ENCODE assay signal across 8 mouse cellular contexts in the genomic region with DNA sequence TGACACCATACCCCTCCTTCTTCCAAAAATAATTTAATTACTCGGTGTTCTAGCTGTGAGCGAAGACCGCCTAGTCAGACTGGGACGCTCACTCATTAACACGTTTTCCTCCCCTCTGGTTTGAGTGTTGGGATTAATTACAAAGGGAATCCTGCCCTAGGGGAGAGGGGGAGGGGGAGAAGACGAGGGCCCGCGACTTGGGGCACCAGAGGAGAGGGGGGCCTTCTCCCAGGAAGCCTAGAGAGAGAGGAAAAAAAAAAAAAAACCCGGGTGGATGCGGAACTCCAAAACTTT. TPM values are rescaled to one million over a fixed set of nuclear protein-coding genes. Genes with fewer than 3 reads are reported as not detected.
A peak's percentile ranks its signal among the peaks of the same experiment; 100 is the strongest.
DNase-seq lines count a peak whose midpoint lies in the region; ATAC-seq lines count a peak whose summit lies in the region.

No protein-coding gene starts in this region.

- H3K9me3 ChIP-seq in liver, embryonic 11.5 days (ENCODE audit: control insufficient read depth, low read length) = no peaks in the 10 kb centered on the region
- H3K9me3 ChIP-seq in forebrain, embryonic 10.5 days = no peaks in the 10 kb centered on the region
- no peaks in the 10 kb centered on the region for H3K9me3 ChIP-seq in intestine, embryonic 16.5 days (ENCODE audit: control insufficient read depth, low read length)
- no peaks in the 10 kb centered on the region for H3K9me3 ChIP-seq in neural tube, embryonic 13.5 days

- H3K27me3 ChIP-seq in liver, embryonic 11.5 days (replicated peaks; ENCODE audit: control insufficient read depth, insufficient read depth, low read length) = no peaks in the 10 kb centered on the region
- H3K27me3 ChIP-seq in forebrain, embryonic 10.5 days (ENCODE audit: poor library complexity, severe bottlenecking) = no peaks in the 10 kb centered on the region
- no peaks in the 10 kb centered on the region for H3K27me3 ChIP-seq in intestine, embryonic 16.5 days (replicated peaks; ENCODE audit: control insufficient read depth, insufficient read depth, low read length)
- H3K27me3 ChIP-seq in neural tube, embryonic 13.5 days = no peaks in the 10 kb centered on the region

- WGBS in liver, embryonic 11.5 days = 36% methylated on average over 10 of the region's 10 CpGs
- 6% methylated on average over 10 of the region's 10 CpGs for WGBS in forebrain, embryonic 10.5 days
- WGBS in intestine, embryonic 16.5 days = 25% methylated on average over 10 of the region's 10 CpGs
- WGBS in neural tube, embryonic 13.5 days = 3% methylated on average over 10 of the region's 10 CpGs

- peak overlapping the region; percentile 69; the same call in 1 of the 2 replicates for H3K9ac ChIP-seq in liver, embryonic 11.5 days (ENCODE audit: low read depth, low read length)
- peak overlapping the region; percentile 92 for H3K9ac ChIP-seq in intestine, embryonic 16.5 days (ENCODE audit: low read depth, low read length)
- H3K9ac ChIP-seq in neural tube, embryonic 13.5 days = peak overlapping the region; percentile 98

- H3K36me3 ChIP-seq in liver, embryonic 11.5 days (ENCODE audit: control insufficient read depth, insufficient read depth, low read length) = no peaks in the 10 kb centered on the region
- H3K36me3 ChIP-seq in forebrain, embryonic 10.5 days (replicated peaks) = peaks cover 10% of the 10 kb centered on the region
- H3K36me3 ChIP-seq in intestine, embryonic 16.5 days (ENCODE audit: control insufficient read depth, insufficient read depth, low read length) = no peaks in the 10 kb centered on the region
- no peaks in the 10 kb centered on the region for H3K36me3 ChIP-seq in neural tube, embryonic 13.5 days

- peak overlapping the region; percentile 91 for H3K4me2 ChIP-seq in liver, embryonic 11.5 days
- H3K4me2 ChIP-seq in intestine, embryonic 16.5 days (ENCODE audit: low read depth, low read length) = peak overlapping the region; percentile 77
- peak overlapping the region; percentile 96 for H3K4me2 ChIP-seq in neural tube, embryonic 13.5 days

- peaks cover 13% of the 10 kb centered on the region for H3K4me1 ChIP-seq in liver, embryonic 11.5 days (replicated peaks; ENCODE audit: control insufficient read depth, insufficient read depth, low read length)
- H3K4me1 ChIP-seq in forebrain, embryonic 10.5 days = peaks cover 64% of the 10 kb centered on the region
- peaks cover 20% of the 10 kb centered on the region for H3K4me1 ChIP-seq in intestine, embryonic 16.5 days (ENCODE audit: control insufficient read depth, insufficient read depth, low read length)
- H3K4me1 ChIP-seq in neural tube, embryonic 13.5 days (replicated peaks) = peaks cover 50% of the 10 kb centered on the region

- H3K27ac ChIP-seq in liver, embryonic 11.5 days (ENCODE audit: low read depth, low read length) = no peak overlapping the region
- H3K27ac ChIP-seq in forebrain, embryonic 10.5 days = peak overlapping the region; percentile 100
- no peak overlapping the region for H3K27ac ChIP-seq in intestine, embryonic 16.5 days (ENCODE audit: low read length)
- H3K27ac ChIP-seq in neural tube, embryonic 13.5 days (replicated peaks) = peak overlapping the region; percentile 98

- H3K4me3 ChIP-seq in liver, embryonic 11.5 days (ENCODE audit: low read depth, low read length) = peak overlapping the region; percentile 74
- H3K4me3 ChIP-seq in forebrain, embryonic 10.5 days = peak overlapping the region; percentile 94
- peak overlapping the region; percentile 97 for H3K4me3 ChIP-seq in intestine, embryonic 16.5 days (ENCODE audit: low read length)
- peak overlapping the region; percentile 93 for H3K4me3 ChIP-seq in neural tube, embryonic 13.5 days

- no peak for DNase-seq in liver, embryonic 11.5 days (ENCODE audit: low spot score)
- no peak for DNase-seq in liver
- peak; percentile 55 for DNase-seq in forebrain, embryonic 10.5 days (ENCODE audit: extremely low spot score, low spot score)
- DNase-seq in urinary bladder, postnatal 14 days (ENCODE audit: low spot score) = no peak
- no peak for DNase-seq in cerebellum, adult 11-12 months
- no peak for DNase-seq in thymus, postnatal 0 days (ENCODE audit: low spot score)

- ATAC-seq in liver, embryonic 11.5 days (replicated peaks; ENCODE audit: low FRiP score) = no peak
- no peak for ATAC-seq in intestine, embryonic 16.5 days
- ATAC-seq in neural tube, embryonic 13.5 days (ENCODE audit: low read depth) = peak; percentile 29

RNA-seq across cellular contexts. Expression of gene Vangl2, which starts 0.5 kb away (rescaled TPM):
- polyA plus RNA-seq in liver, embryonic 11.5 days (2014; fragmentation: Nextera tagmentation; extraction: Ambion mirVana) = 5.4 and 6.2 TPM in 2 replicates
- 40.6 and 41.7 TPM in 2 replicates for polyA plus RNA-seq in forebrain, embryonic 10.5 days (2016; fragmentation: Nextera tagmentation; extraction: Ambion mirVana)
- 6.1 and 6.8 TPM in 2 replicates for polyA plus RNA-seq in intestine, embryonic 16.5 days (2015; fragmentation: Nextera tagmentation; extraction: Ambion mirVana)
- 46.8 and 50.5 TPM in 2 replicates for polyA plus RNA-seq in neural tube, embryonic 13.5 days (2015; fragmentation: Nextera tagmentation; extraction: Ambion mirVana)
- 15.4 and 17.4 TPM in 2 replicates for polyA plus RNA-seq in thymus, postnatal 0 days (2015; fragmentation: Nextera tagmentation; extraction: Ambion mirVana)

RNA-seq across cellular contexts. Expression of gene Nhlh1, which starts 29.6 kb away (rescaled TPM):
- polyA plus RNA-seq in liver, embryonic 11.5 days (2014; fragmentation: Nextera tagmentation; extraction: Ambion mirVana) = 0.11 TPM in 1 of 2 replicates, not detected in the other
- 1.6 and 2.7 TPM in 2 replicates for polyA plus RNA-seq in forebrain, embryonic 10.5 days (2016; fragmentation: Nextera tagmentation; extraction: Ambion mirVana)
- 0.09 TPM in 1 of 2 replicates, not detected in the other for polyA plus RNA-seq in intestine, embryonic 16.5 days (2015; fragmentation: Nextera tagmentation; extraction: Ambion mirVana)
- 10.4 and 10.8 TPM in 2 replicates for polyA plus RNA-seq in neural tube, embryonic 13.5 days (2015; fragmentation: Nextera tagmentation; extraction: Ambion mirVana)
- polyA plus RNA-seq in thymus, postnatal 0 days (2015; fragmentation: Nextera tagmentation; extraction: Ambion mirVana) = not detected in 2 replicates

RNA-seq across cellular contexts. Expression of gene Copa, which starts 54.6 kb away (rescaled TPM):
- polyA plus RNA-seq in liver, embryonic 11.5 days (2014; fragmentation: Nextera tagmentation; extraction: Ambion mirVana) = 137 and 153 TPM in 2 replicates
- polyA plus RNA-seq in forebrain, embryonic 10.5 days (2016; fragmentation: Nextera tagmentation; extraction: Ambion mirVana) = 176 TPM in 2 replicates
- 204 and 218 TPM in 2 replicates for polyA plus RNA-seq in intestine, embryonic 16.5 days (2015; fragmentation: Nextera tagmentation; extraction: Ambion mirVana)
- 183 and 199 TPM in 2 replicates for polyA plus RNA-seq in neural tube, embryonic 13.5 days (2015; fragmentation: Nextera tagmentation; extraction: Ambion mirVana)
- polyA plus RNA-seq in thymus, postnatal 0 days (2015; fragmentation: Nextera tagmentation; extraction: Ambion mirVana) = 115 and 123 TPM in 2 replicates

RNA-seq across cellular contexts. Expression of gene Ncstn, which starts 54.8 kb away (rescaled TPM):
- polyA plus RNA-seq in liver, embryonic 11.5 days (2014; fragmentation: Nextera tagmentation; extraction: Ambion mirVana) = 75.3 and 76.5 TPM in 2 replicates
- polyA plus RNA-seq in forebrain, embryonic 10.5 days (2016; fragmentation: Nextera tagmentation; extraction: Ambion mirVana) = 91.6 and 95.3 TPM in 2 replicates
- polyA plus RNA-seq in intestine, embryonic 16.5 days (2015; fragmentation: Nextera tagmentation; extraction: Ambion mirVana) = 159 TPM in 2 replicates
- polyA plus RNA-seq in neural tube, embryonic 13.5 days (2015; fragmentation: Nextera tagmentation; extraction: Ambion mirVana) = 123 and 124 TPM in 2 replicates
- polyA plus RNA-seq in thymus, postnatal 0 days (2015; fragmentation: Nextera tagmentation; extraction: Ambion mirVana) = 69.2 and 75.0 TPM in 2 replicates

Comparison
In these comparisons a context has a peak if more than half of its experiments do, and no peak if none do; other contexts are left out.
1. H3K27ac ChIP-seq: peak in forebrain, embryonic 10.5 days (single experiment) and neural tube, embryonic 13.5 days (single experiment); none in liver, embryonic 11.5 days (single experiment) and intestine, embryonic 16.5 days (single experiment).
2. Peak in every context shown above with its lines, with median percentiles within 50 percentile points of each other: H3K4me2 ChIP-seq, H3K4me3 ChIP-seq and H3K9ac ChIP-seq.